In the genomic region with DNA sequence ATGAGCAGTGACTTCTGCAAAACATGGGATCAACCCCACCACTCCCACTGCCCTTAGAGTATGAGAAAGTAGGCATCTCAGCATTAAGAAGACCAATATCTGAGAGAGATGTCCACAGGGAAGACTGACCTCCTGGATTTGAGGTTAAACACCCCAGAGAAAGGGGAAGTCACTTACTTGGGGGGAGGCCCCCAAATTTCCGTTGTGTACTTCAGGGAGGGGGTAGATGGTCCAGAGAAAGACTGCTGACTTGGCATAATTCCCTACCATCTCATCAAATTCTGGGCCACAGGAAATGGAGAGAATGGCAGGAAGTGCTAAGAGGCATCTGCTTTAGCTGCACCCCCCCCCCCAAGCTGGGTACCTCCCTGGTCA, we compare ENCODE assay signal across 8 mouse cellular contexts. TPM values are rescaled to one million over a fixed set of nuclear protein-coding genes. Genes with fewer than 3 reads are reported as not detected.
A peak's percentile ranks its signal among the peaks of the same experiment; 100 is the strongest.
DNase-seq lines count a peak whose midpoint lies in the region; ATAC-seq and TF ChIP-seq lines count a peak whose summit lies in the region.

No protein-coding gene starts in this region.

- ATAC-seq in forebrain, embryonic 15.5 days (replicated peaks) = no peak
- no peak for ATAC-seq in limb, embryonic 14.5 days (ENCODE audit: low FRiP score, low read depth)
- ATAC-seq in stomach, embryonic 14.5 days (ENCODE audit: insufficient number of reproducible peaks, insufficient read depth, low FRiP score, low read depth) = no peak
- no peak for ATAC-seq in megakaryocyte-erythroid progenitor cell, adult 5-6 weeks (replicated peaks; ENCODE audit: low FRiP score, low TSS enrichment, poor library complexity, severe bottlenecking)

- H3K9me3 ChIP-seq in forebrain, embryonic 15.5 days = no peaks in the 10 kb centered on the region
- no peaks in the 10 kb centered on the region for H3K9me3 ChIP-seq in limb, embryonic 14.5 days (ENCODE audit: control insufficient read depth, low read length)
- no peaks in the 10 kb centered on the region for H3K9me3 ChIP-seq in stomach, embryonic 14.5 days (ENCODE audit: control insufficient read depth, low read depth, low read length)

- DNase-seq in spleen, adult 2 months (ENCODE audit: low read depth in 1 of 2, low spot score in 2 of 2) = peak in 1 of 2 experiments; percentile 50
- no peak for DNase-seq in spleen, adult 18-20 months
- no peak for DNase-seq in limb, embryonic 14.5 days (ENCODE audit: low spot score)
- no peak for DNase-seq in left cerebral cortex, postnatal 10 days (ENCODE audit: extremely low spot score in 1 of 2, low spot score in 2 of 2)
- no peak for DNase-seq in left cerebral cortex, postnatal 4 days

- H3K9ac ChIP-seq in forebrain, embryonic 15.5 days (replicated peaks) = peak overlapping the region; percentile 84
- H3K9ac ChIP-seq in limb, embryonic 14.5 days (ENCODE audit: low read depth, low read length, severe bottlenecking) = no peak overlapping the region; the same call in 1 of the 2 replicates
- H3K9ac ChIP-seq in stomach, embryonic 14.5 days (replicated peaks; ENCODE audit: low read depth, low read length) = no peak overlapping the region

- H3K36me3 ChIP-seq in spleen, adult 2 months (ENCODE audit: control insufficient read depth, insufficient read depth, low read length) = peaks cover 21% of the 10 kb centered on the region
- peaks cover 26% of the 10 kb centered on the region for H3K36me3 ChIP-seq in forebrain, embryonic 15.5 days
- H3K36me3 ChIP-seq in limb, embryonic 14.5 days (ENCODE audit: control insufficient read depth, insufficient read depth, low read length) = peaks cover 29% of the 10 kb centered on the region
- peaks cover 13% of the 10 kb centered on the region for H3K36me3 ChIP-seq in stomach, embryonic 14.5 days (ENCODE audit: control insufficient read depth, insufficient read depth, low read length)

- no peak for TF ChIP-seq CTCF in spleen, adult 2 months (IDR thresholded peaks at IDR 0.05; ENCODE audit: extremely low read depth, insufficient read depth, insufficient read length, insufficient replicate concordance)

- H3K4me3 ChIP-seq in spleen, adult 2 months (ENCODE audit: extremely low read depth, insufficient read depth, insufficient read length) = peak overlapping the region; percentile 77
- H3K4me3 ChIP-seq in forebrain, embryonic 15.5 days = peak overlapping the region; percentile 73
- peak overlapping the region; percentile 79 for H3K4me3 ChIP-seq in limb, embryonic 14.5 days (replicated peaks; ENCODE audit: low read length)
- H3K4me3 ChIP-seq in stomach, embryonic 14.5 days (ENCODE audit: low read depth, low read length) = peak overlapping the region; percentile 70; the same call in 1 of the 2 replicates

- H3K4me1 ChIP-seq in spleen, adult 2 months (ENCODE audit: control insufficient read depth, insufficient read depth, insufficient read length) = peaks cover 15% of the 10 kb centered on the region; the same call in 1 of the 2 replicates
- peaks cover 29% of the 10 kb centered on the region for H3K4me1 ChIP-seq in forebrain, embryonic 15.5 days
- peaks cover 17% of the 10 kb centered on the region for H3K4me1 ChIP-seq in limb, embryonic 14.5 days (ENCODE audit: control insufficient read depth, insufficient read depth, low read length)
- peaks cover 14% of the 10 kb centered on the region; the same call in 1 of the 2 replicates for H3K4me1 ChIP-seq in stomach, embryonic 14.5 days (ENCODE audit: control insufficient read depth, insufficient read depth, low read length)

- peak overlapping the region; percentile 73 for H3K4me2 ChIP-seq in forebrain, embryonic 15.5 days (replicated peaks)
- H3K4me2 ChIP-seq in limb, embryonic 14.5 days (replicated peaks; ENCODE audit: low read depth, low read length, severe bottlenecking) = peak overlapping the region; percentile 74
- peak overlapping the region; percentile 83 for H3K4me2 ChIP-seq in stomach, embryonic 14.5 days (replicated peaks; ENCODE audit: low read depth, low read length)

- TF ChIP-seq POLR2A in spleen, adult 2 months (IDR thresholded peaks at IDR 0.05; ENCODE audit: low read depth, low read length) = no peak
- TF ChIP-seq POLR2A in limb, embryonic 14.5 days (IDR thresholded peaks at IDR 0.05; ENCODE audit: borderline replicate concordance, extremely low read depth, insufficient read depth, insufficient read length) = no peak

- intact Hi-C loops in left cerebral cortex, postnatal 10 days (cut with DNase I) = loop anchor here (5.0 kb wide), 2 partner anchors 74 to 324 kb away; partner anchors contain the start of gene Tm4sf5
- intact Hi-C loops in left cerebral cortex, postnatal 4 days (cut with DNase I) = no loop called here

- H3K27me3 ChIP-seq in spleen, adult 2 months (ENCODE audit: control insufficient read depth, insufficient read depth, low read length) = no peaks in the 10 kb centered on the region
- no peaks in the 10 kb centered on the region for H3K27me3 ChIP-seq in forebrain, embryonic 15.5 days
- H3K27me3 ChIP-seq in limb, embryonic 14.5 days (ENCODE audit: control insufficient read depth, insufficient read depth, low read length) = no peaks in the 10 kb centered on the region
- no peaks in the 10 kb centered on the region for H3K27me3 ChIP-seq in stomach, embryonic 14.5 days (ENCODE audit: control insufficient read depth, insufficient read depth, low read length)

- H3K27ac ChIP-seq in spleen, adult 2 months (ENCODE audit: insufficient read depth, low read length) = peak overlapping the region; percentile 82
- H3K27ac ChIP-seq in forebrain, embryonic 15.5 days (replicated peaks) = no peak overlapping the region
- no peak overlapping the region for H3K27ac ChIP-seq in limb, embryonic 14.5 days (replicated peaks; ENCODE audit: low read depth, low read length)
- no peak overlapping the region for H3K27ac ChIP-seq in stomach, embryonic 14.5 days (ENCODE audit: low read length)

- 0% methylated on average over 1 of the region's 1 CpGs for WGBS in spleen, adult 2 months
- WGBS in forebrain, embryonic 15.5 days = 64% methylated on average over 1 of the region's 1 CpGs
- WGBS in limb, embryonic 14.5 days = 83% methylated on average over 1 of the region's 1 CpGs
- WGBS in stomach, embryonic 14.5 days = 80% methylated on average over 1 of the region's 1 CpGs

RNA-seq across cellular contexts. Expression of gene Arrb2, which starts 1.1 kb away (rescaled TPM):
- 145 TPM in 2 replicates for polyA plus RNA-seq in spleen, adult 2 months (2012; rRNA removed)
- polyA plus RNA-seq in forebrain, embryonic 15.5 days (2015; fragmentation: Nextera tagmentation; extraction: Ambion mirVana) = 38.1 and 38.4 TPM in 2 replicates
- 48.7 and 53.6 TPM in 2 replicates for polyA plus RNA-seq in limb, embryonic 14.5 days (2012; rRNA removed)
- polyA plus RNA-seq in limb, embryonic 14.5 days (2014; fragmentation: Nextera tagmentation; extraction: Ambion mirVana) = 18.5 and 21.5 TPM in 2 replicates
- polyA plus RNA-seq in stomach, embryonic 14.5 days (2014; fragmentation: Nextera tagmentation; extraction: Ambion mirVana) = 15.9 and 17.2 TPM in 2 replicates
- total RNA-seq in left cerebral cortex, postnatal 10 days (2021) = 10 to 100 TPM; 75.3 to 76.9 TPM
- total RNA-seq in megakaryocyte-erythroid progenitor cell, adult 5-6 weeks (2014; fragmentation: Nextera tagmentation) = 41.8 and 43.2 TPM in 2 replicates
- 21.7 and 32.6 TPM in 2 replicates for total RNA-seq in megakaryocyte-erythroid progenitor cell, adult 5-6 weeks (2017)
- total RNA-seq in left cerebral cortex, postnatal 4 days (2021) = 10 to 100 TPM; 76.6 to 81.3 TPM

RNA-seq across cellular contexts. Expression of gene Med11, which starts 18.2 kb away (rescaled TPM):
- polyA plus RNA-seq in spleen, adult 2 months (2012; rRNA removed) = 24.6 and 29.2 TPM in 2 replicates
- 40.2 and 45.0 TPM in 2 replicates for polyA plus RNA-seq in forebrain, embryonic 15.5 days (2015; fragmentation: Nextera tagmentation; extraction: Ambion mirVana)
- polyA plus RNA-seq in limb, embryonic 14.5 days (2012; rRNA removed) = 27.6 and 32.4 TPM in 2 replicates
- 44.8 and 47.4 TPM in 2 replicates for polyA plus RNA-seq in limb, embryonic 14.5 days (2014; fragmentation: Nextera tagmentation; extraction: Ambion mirVana)
- 48.6 and 49.8 TPM in 2 replicates for polyA plus RNA-seq in stomach, embryonic 14.5 days (2014; fragmentation: Nextera tagmentation; extraction: Ambion mirVana)
- total RNA-seq in left cerebral cortex, postnatal 10 days (2021) = 10 to 100 TPM; 20.7 to 23.1 TPM
- total RNA-seq in megakaryocyte-erythroid progenitor cell, adult 5-6 weeks (2014; fragmentation: Nextera tagmentation) = 25.5 and 34.8 TPM in 2 replicates
- 38.6 and 46.5 TPM in 2 replicates for total RNA-seq in megakaryocyte-erythroid progenitor cell, adult 5-6 weeks (2017)
- 10 to 100 TPM; 25.7 to 28.0 TPM for total RNA-seq in left cerebral cortex, postnatal 4 days (2021)

RNA-seq across cellular contexts. Expression of gene Pelp1, which starts 23.7 kb away (rescaled TPM):
- polyA plus RNA-seq in spleen, adult 2 months (2012; rRNA removed) = 15.5 and 17.9 TPM in 2 replicates
- polyA plus RNA-seq in forebrain, embryonic 15.5 days (2015; fragmentation: Nextera tagmentation; extraction: Ambion mirVana) = 33.4 and 37.2 TPM in 2 replicates
- polyA plus RNA-seq in limb, embryonic 14.5 days (2012; rRNA removed) = 37.1 and 45.2 TPM in 2 replicates
- 34.8 and 38.1 TPM in 2 replicates for polyA plus RNA-seq in limb, embryonic 14.5 days (2014; fragmentation: Nextera tagmentation; extraction: Ambion mirVana)
- polyA plus RNA-seq in stomach, embryonic 14.5 days (2014; fragmentation: Nextera tagmentation; extraction: Ambion mirVana) = 31.6 and 34.4 TPM in 2 replicates
- 10 to 100 TPM; 48.1 to 48.6 TPM for total RNA-seq in left cerebral cortex, postnatal 10 days (2021)
- 44.4 and 55.9 TPM in 2 replicates for total RNA-seq in megakaryocyte-erythroid progenitor cell, adult 5-6 weeks (2014; fragmentation: Nextera tagmentation)
- total RNA-seq in megakaryocyte-erythroid progenitor cell, adult 5-6 weeks (2017) = 10.0 and 12.9 TPM in 2 replicates
- total RNA-seq in left cerebral cortex, postnatal 4 days (2021) = 10 to 100 TPM; 52.1 to 55.9 TPM

RNA-seq across cellular contexts. Expression of gene Zmynd15, which starts 25.7 kb away (rescaled TPM):
- 10.5 and 10.6 TPM in 2 replicates for polyA plus RNA-seq in spleen, adult 2 months (2012; rRNA removed)
- 0.52 and 0.56 TPM in 2 replicates for polyA plus RNA-seq in forebrain, embryonic 15.5 days (2015; fragmentation: Nextera tagmentation; extraction: Ambion mirVana)
- polyA plus RNA-seq in limb, embryonic 14.5 days (2012; rRNA removed) = 1.1 and 1.4 TPM in 2 replicates
- 0.46 and 0.92 TPM in 2 replicates for polyA plus RNA-seq in limb, embryonic 14.5 days (2014; fragmentation: Nextera tagmentation; extraction: Ambion mirVana)
- 0.39 and 0.50 TPM in 2 replicates for polyA plus RNA-seq in stomach, embryonic 14.5 days (2014; fragmentation: Nextera tagmentation; extraction: Ambion mirVana)
- total RNA-seq in left cerebral cortex, postnatal 10 days (2021) = 1 to 10 TPM; 1.0 to 1.1 TPM
- total RNA-seq in megakaryocyte-erythroid progenitor cell, adult 5-6 weeks (2014; fragmentation: Nextera tagmentation) = 0.30 and 0.94 TPM in 2 replicates
- not detected in 2 replicates for total RNA-seq in megakaryocyte-erythroid progenitor cell, adult 5-6 weeks (2017)
- 1 to 10 TPM; 1.2 to 3.7 TPM for total RNA-seq in left cerebral cortex, postnatal 4 days (2021)

RNA-seq across cellular contexts. Expression of gene Cxcl16, which starts 26.2 kb away (rescaled TPM):
- polyA plus RNA-seq in spleen, adult 2 months (2012; rRNA removed) = 28.8 TPM in 2 replicates
- 1.4 and 1.9 TPM in 2 replicates for polyA plus RNA-seq in forebrain, embryonic 15.5 days (2015; fragmentation: Nextera tagmentation; extraction: Ambion mirVana)
- polyA plus RNA-seq in limb, embryonic 14.5 days (2012; rRNA removed) = 4.4 and 5.9 TPM in 2 replicates
- 4.3 and 6.3 TPM in 2 replicates for polyA plus RNA-seq in limb, embryonic 14.5 days (2014; fragmentation: Nextera tagmentation; extraction: Ambion mirVana)
- polyA plus RNA-seq in stomach, embryonic 14.5 days (2014; fragmentation: Nextera tagmentation; extraction: Ambion mirVana) = 7.8 and 8.6 TPM in 2 replicates
- total RNA-seq in left cerebral cortex, postnatal 10 days (2021) = under 1 TPM; 0.69 to 0.71 TPM
- 0.99 TPM in 1 of 2 replicates, not detected in the other for total RNA-seq in megakaryocyte-erythroid progenitor cell, adult 5-6 weeks (2014; fragmentation: Nextera tagmentation)
- 0.08 TPM in 1 of 2 replicates, not detected in the other for total RNA-seq in megakaryocyte-erythroid progenitor cell, adult 5-6 weeks (2017)
- under 1 TPM; 0.68 to 0.91 TPM for total RNA-seq in left cerebral cortex, postnatal 4 days (2021)
